Mouse (Mus musculus): ENCODE measurements around the gene Tst.

- TF ChIP-seq POLR2A (IDR thresholded peaks at IDR 0.05; ENCODE audit: insufficient read depth, low read depth, low read length): no peak
- no peak for TF ChIP-seq CTCF (IDR thresholded peaks at IDR 0.05; ENCODE audit: insufficient read depth, low read depth, low read length)
Observed at GRCm38 (mm10) chr15:78351586-78352165, 54.0 kb downstream of the Tst start.
